In the genomic region with DNA sequence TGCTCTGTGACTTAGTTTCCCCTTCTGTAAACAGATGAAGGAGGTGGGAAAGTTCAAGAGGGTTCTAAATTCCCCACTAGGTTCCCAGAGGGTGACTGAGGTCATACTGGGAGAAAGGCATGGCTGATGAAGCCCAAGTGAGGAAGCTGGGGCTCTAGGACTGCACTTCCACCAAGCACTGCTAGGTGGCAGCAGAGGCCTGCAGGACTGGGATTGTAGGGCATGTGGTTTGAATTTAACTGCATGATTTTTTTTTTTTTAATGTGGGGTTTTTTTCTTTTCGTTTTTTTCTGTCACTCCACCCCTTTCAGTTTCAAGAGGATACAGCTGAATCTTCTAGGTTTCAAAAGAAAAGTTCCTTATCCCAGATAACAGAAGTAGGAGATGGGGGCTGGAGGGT, we compare ENCODE assay signal across 9 mouse cellular contexts. TPM values are rescaled to one million over a fixed set of nuclear protein-coding genes. Genes with fewer than 3 reads are reported as not detected.
DNase-seq lines count a peak whose midpoint lies in the region; ATAC-seq and TF ChIP-seq lines count a peak whose summit lies in the region.
"Had no signal": no experiment of that assay in that cellular context is flagged by ENCODE, and none has a peak within 500 bp of the region (broad histone marks: within the 10 kb centered on the region; RNA-seq: fewer than 3 reads in every experiment).

No protein-coding gene starts in this region.

- peak; percentile 59 for ATAC-seq in erythroblast, adult 5-6 weeks (replicated peaks; ENCODE audit: low FRiP score, poor library complexity, severe bottlenecking)
- no peak for ATAC-seq in heart, embryonic 11.5 days (replicated peaks; ENCODE audit: insufficient number of reproducible peaks, low FRiP score, low TSS enrichment)
- no peak for ATAC-seq in liver, postnatal 0 days

- no peak for TF ChIP-seq EP300 in liver, postnatal 0 days (IDR thresholded peaks at IDR 0.05; ENCODE audit: low read depth)

- H3K4me2 ChIP-seq in heart, embryonic 11.5 days = 0 out of 2 replicates have a peak overlapping the region, but pooled peaks have one; percentile 4
- H3K4me2 ChIP-seq in liver, postnatal 0 days (ENCODE audit: low read depth, low read length) = 0 out of 2 replicates have a peak overlapping the region, but pooled peaks have one; percentile 18
- H3K4me2 ChIP-seq: neural tube, embryonic 12.5 days had no signal

- TF ChIP-seq POLR2A in brain, embryonic 14.5 days (IDR thresholded peaks at IDR 0.05; ENCODE audit: borderline replicate concordance, extremely low read depth, insufficient read depth, insufficient read length, poor library complexity, severe bottlenecking) = no peak

- 7% methylated on average over 1 of the region's 1 CpGs for WGBS in heart, embryonic 11.5 days (ENCODE audit: insufficient replicate concordance)
- 0% methylated on average over 1 of the region's 1 CpGs for WGBS in liver, postnatal 0 days (ENCODE audit: insufficient replicate concordance)

- no peaks in the 10 kb centered on the region for H3K9me3 ChIP-seq in heart, embryonic 11.5 days (replicated peaks; ENCODE audit: control insufficient read depth, low read length)
- H3K9me3 ChIP-seq in liver, postnatal 0 days (ENCODE audit: low read length) = no peaks in the 10 kb centered on the region
- H3K9me3 ChIP-seq: neural tube, embryonic 12.5 days had no signal

- no peak overlapping the region for H3K9ac ChIP-seq in heart, embryonic 11.5 days (ENCODE audit: low read depth, low read length)
- no peak overlapping the region for H3K9ac ChIP-seq in liver, postnatal 0 days (replicated peaks)
- H3K9ac ChIP-seq: neural tube, embryonic 12.5 days had no signal

- H3K4me3 ChIP-seq in heart, embryonic 11.5 days (ENCODE audit: low read depth, low read length) = no peak overlapping the region
- no peak overlapping the region for H3K4me3 ChIP-seq in liver, postnatal 0 days (ENCODE audit: low read depth, low read length)
- H3K4me3 ChIP-seq: neural tube, embryonic 12.5 days had no signal

- no peaks in the 10 kb centered on the region for H3K36me3 ChIP-seq in heart, embryonic 11.5 days (ENCODE audit: control insufficient read depth, insufficient read depth, low read length)
- no peaks in the 10 kb centered on the region for H3K36me3 ChIP-seq in liver, postnatal 0 days (replicated peaks; ENCODE audit: insufficient read depth, low read length)
- H3K36me3 ChIP-seq: neural tube, embryonic 12.5 days had no signal

- H3K27ac ChIP-seq in heart, embryonic 11.5 days (ENCODE audit: low read depth, low read length) = no peak overlapping the region
- peak overlapping the region; percentile 11; the same call in 1 of the 2 replicates for H3K27ac ChIP-seq in liver, postnatal 0 days (ENCODE audit: low read depth)
- H3K27ac ChIP-seq: neural tube, embryonic 12.5 days had no signal

- peak; percentile 69 for DNase-seq in ES-CJ7 (ENCODE audit: low read depth, low spot score)
- peak; percentile 77 for DNase-seq in brain, embryonic 14.5 days (ENCODE audit: low read depth)
- DNase-seq in kidney, postnatal 14 days = peak; percentile 90
- peak; percentile 82 for DNase-seq in liver, postnatal 0 days
- DNase-seq in retina, postnatal 7 days (ENCODE audit: low read depth, low spot score) = peak; percentile 70
- peak; percentile 79 to 84 for DNase-seq in urinary bladder, postnatal 36 days (ENCODE audit: low spot score in 2 of 2)

- H3K27me3 ChIP-seq in heart, embryonic 11.5 days (ENCODE audit: control insufficient read depth, insufficient read depth, low read length) = no peaks in the 10 kb centered on the region
- H3K27me3 ChIP-seq in liver, postnatal 0 days (ENCODE audit: insufficient read depth, low read length) = no peaks in the 10 kb centered on the region
- H3K27me3 ChIP-seq: neural tube, embryonic 12.5 days had no signal

- peak; percentile 98 for TF ChIP-seq CTCF in brain, embryonic 14.5 days (IDR thresholded peaks at IDR 0.05; ENCODE audit: borderline replicate concordance, extremely low read depth, insufficient read depth, insufficient read length)
- TF ChIP-seq CTCF in liver, postnatal 0 days (IDR thresholded peaks at IDR 0.05; ENCODE audit: low read depth) = peak; percentile 95

- peaks cover 53% of the 10 kb centered on the region for H3K4me1 ChIP-seq in heart, embryonic 11.5 days (ENCODE audit: control insufficient read depth, insufficient read depth, low read length)
- no peaks in the 10 kb centered on the region; the same call in 1 of the 2 replicates for H3K4me1 ChIP-seq in liver, postnatal 0 days (ENCODE audit: insufficient read depth)

RNA-seq across cellular contexts. Expression of gene Arhgef17, which starts 24.7 kb away (rescaled TPM):
- 20.8 and 30.3 TPM in 2 replicates for polyA plus RNA-seq in brain, embryonic 14.5 days (2012; rRNA removed)
- total RNA-seq in erythroblast, adult 5-6 weeks (2015; ENCODE audit: low replicate concordance) = 0.58 TPM in 1 of 2 replicates, not detected in the other
- total RNA-seq in erythroblast, adult 5-6 weeks (2017; ENCODE audit: low replicate concordance) = not detected in 2 replicates
- 8.5 and 8.8 TPM in 2 replicates for polyA plus RNA-seq in heart, embryonic 11.5 days (2014; fragmentation: Nextera tagmentation; extraction: Ambion mirVana)
- 0.35 and 0.38 TPM in 2 replicates for polyA plus RNA-seq in liver, postnatal 0 days (2015; fragmentation: Nextera tagmentation; extraction: Ambion mirVana)

RNA-seq across cellular contexts. Expression of gene Relt, which starts 44.0 kb away (rescaled TPM):
- 6.2 and 7.2 TPM in 2 replicates for polyA plus RNA-seq in brain, embryonic 14.5 days (2012; rRNA removed)
- 12.1 and 12.9 TPM in 2 replicates for total RNA-seq in erythroblast, adult 5-6 weeks (2015; ENCODE audit: low replicate concordance)
- 11.6 and 14.8 TPM in 2 replicates for total RNA-seq in erythroblast, adult 5-6 weeks (2017; ENCODE audit: low replicate concordance)
- 2.3 and 3.0 TPM in 2 replicates for polyA plus RNA-seq in heart, embryonic 11.5 days (2014; fragmentation: Nextera tagmentation; extraction: Ambion mirVana)
- 6.9 and 7.5 TPM in 2 replicates for polyA plus RNA-seq in liver, postnatal 0 days (2015; fragmentation: Nextera tagmentation; extraction: Ambion mirVana)
